Mouse (Mus musculus): Measurements from ENCODE around the gene Gata1.

DNA sequence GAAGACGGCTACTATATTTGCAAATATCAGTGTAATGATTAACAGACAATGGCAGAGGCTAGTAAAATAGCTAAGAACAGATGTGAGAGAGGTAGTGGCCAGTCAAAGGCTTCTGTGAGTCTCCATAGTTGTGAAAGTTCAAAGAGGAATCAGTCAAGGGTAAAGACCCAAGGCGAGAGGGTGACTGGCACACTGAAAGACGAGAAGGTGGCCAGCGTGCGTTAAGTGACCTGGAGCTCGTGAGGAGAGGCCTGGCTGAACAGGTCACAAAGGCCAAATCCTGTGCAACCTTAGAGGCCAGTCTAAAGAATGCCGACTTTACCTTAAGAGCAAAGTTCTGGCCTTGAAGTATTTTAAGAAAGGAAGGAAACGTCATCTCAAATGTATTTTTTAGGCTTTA is 32.3 kb downstream of the Gata1 start:
- TF ChIP-seq CTCF (IDR thresholded peaks at IDR 0.05; ENCODE audit: low read depth) (no peak), EP300 (IDR thresholded peaks at IDR 0.05; ENCODE audit: low read depth) (no peak)

All from liver, embryonic 14.5 days (tissue).